Mouse (Mus musculus): ENCODE measurements around the gene Ccdc124. TPM values are rescaled to one million over a fixed set of nuclear protein-coding genes. Genes with fewer than 3 reads are reported as not detected.
"Not testable (repeated sequence)": the region's sequence is repeated elsewhere in the genome, so short reads cannot be mapped to it uniquely, and the experiment has no call there.

The Ccdc124 gene
- 10 to 100 TPM; 42.6 to 46.2 TPM for total RNA-seq (2021)

DNA sequence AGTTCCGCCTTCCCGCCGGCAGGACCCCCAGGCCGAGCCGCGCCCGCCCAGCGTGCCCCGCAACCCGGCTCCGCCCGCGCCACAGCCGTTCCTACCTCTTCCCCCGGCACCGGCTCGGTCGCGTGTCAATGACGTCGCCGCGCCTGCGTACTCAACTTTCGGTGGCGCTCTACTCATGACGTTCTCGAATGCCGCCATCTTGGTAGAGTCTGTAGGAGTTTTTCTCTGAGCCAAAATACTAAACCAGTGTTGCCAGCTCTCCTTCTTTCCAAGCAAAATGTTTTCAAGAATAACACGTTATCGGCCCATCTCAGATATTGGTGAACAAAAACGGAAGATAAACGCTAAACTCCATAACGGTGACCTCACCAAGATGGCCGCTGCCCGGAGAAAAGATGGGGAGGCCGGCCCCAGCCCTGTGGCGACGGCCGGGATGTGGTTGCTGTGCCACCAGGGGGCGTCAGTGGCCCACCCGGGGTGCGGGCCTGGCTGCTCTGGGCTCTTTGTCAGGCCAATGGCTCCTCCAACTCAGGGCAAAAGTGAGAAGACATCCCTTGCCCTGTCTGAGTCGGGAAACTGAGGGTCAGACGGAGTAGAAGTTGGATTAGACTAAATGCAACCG, at the start of gene Ccdc124:
Gene Ccdc124 (minus strand): TSS at position 572 of the 622 bp plus-strand sequence.
- DNase-seq = peak; percentile 97

GRCm38 (mm10) chr8:70920049-70920922, 46.6 kb upstream of the Ccdc124 start:
- DNase-seq = no peak

- no peak for DNase-seq
Observed at GRCm38 (mm10) chr8:70914704-70915103, 41.0 kb upstream of the Ccdc124 start.

- no peak for DNase-seq
Observed at GRCm38 (mm10) chr8:70913523-70913922, 39.8 kb upstream of the Ccdc124 start.

DNA sequence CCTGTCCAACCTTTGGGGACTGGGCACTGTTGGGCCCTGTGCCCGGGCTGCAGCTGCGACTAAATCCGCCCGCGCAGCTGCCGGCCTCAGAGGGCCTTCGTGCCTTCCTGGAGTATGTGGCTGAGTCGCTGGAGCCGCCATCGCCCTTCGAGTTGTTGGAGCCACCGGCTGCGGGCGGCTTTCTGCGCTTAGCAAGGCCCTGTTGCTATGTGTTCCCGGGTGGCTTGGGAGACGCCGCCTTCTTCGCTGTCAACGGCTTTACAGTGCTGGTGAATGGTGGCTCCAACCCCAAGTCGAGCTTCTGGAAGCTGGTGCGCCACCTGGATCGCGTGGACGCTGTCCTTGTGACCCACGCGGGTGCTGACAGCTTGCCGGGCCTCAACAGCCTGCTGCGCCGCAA, 39.2 kb upstream of the Ccdc124 start:
- no peak for DNase-seq

- DNase-seq = no peak
Observed at GRCm38 (mm10) chr8:70911596-70911995, 37.9 kb upstream of the Ccdc124 start.

GRCm38 (mm10) chr8:70907518-70907917, 33.8 kb upstream of the Ccdc124 start:
- no peak for DNase-seq

- DNase-seq = peak; percentile 86
Observed at GRCm38 (mm10) chr8:70905831-70906736, 32.3 kb upstream of the Ccdc124 start, which contains the start of gene Map1s. Map1s (plus strand) TSS chr8:70905932.

GRCm38 (mm10) chr8:70905463-70905830, 31.7 kb upstream of the Ccdc124 start:
- no peak for DNase-seq

DNA sequence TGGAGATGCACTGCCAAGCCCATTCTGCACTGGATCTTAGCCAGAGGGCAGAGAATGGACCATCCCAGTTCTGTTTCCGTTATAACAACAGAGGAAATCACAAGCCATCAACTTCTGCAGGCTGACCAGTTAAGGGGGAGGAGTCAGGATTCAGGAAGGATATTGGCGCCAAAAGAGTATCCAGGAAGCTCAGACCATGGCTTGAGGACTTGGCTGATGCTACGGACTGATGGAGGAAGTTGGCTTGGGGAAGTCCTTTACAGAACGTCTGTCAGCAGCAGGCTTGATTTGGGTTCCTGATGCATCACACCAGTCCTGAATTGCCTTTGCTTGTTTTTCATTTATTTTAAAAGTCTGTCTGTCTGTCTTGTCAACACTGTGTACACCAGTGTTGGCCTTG, 30.8 kb upstream of the Ccdc124 start:
- no peak for DNase-seq

GRCm38 (mm10) chr8:70903582-70903981, 29.8 kb upstream of the Ccdc124 start:
- DNase-seq = no peak

DNA sequence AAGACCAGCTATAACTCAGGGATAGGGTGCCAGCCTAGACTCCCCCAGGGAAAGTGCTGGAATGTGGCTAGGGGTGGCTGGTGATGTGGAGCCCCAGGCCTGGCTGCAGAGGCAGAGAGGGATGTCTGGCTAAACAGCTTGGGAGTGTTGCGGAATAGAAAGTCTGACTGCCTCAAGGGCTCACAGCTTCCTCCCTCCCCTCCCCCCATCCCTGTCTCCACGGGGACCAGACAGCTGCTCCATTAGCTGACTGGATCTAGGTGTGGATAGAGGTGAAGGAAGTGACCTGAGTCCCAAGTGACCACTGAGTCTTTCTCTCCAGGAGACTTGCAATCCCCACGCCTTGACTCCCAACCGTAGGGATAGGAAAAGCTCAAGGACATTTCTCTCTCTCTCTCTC, 29.4 kb upstream of the Ccdc124 start:
- DNase-seq = no peak

- DNase-seq = no peak
Observed at GRCm38 (mm10) chr8:70902211-70902610, 28.5 kb upstream of the Ccdc124 start.

GRCm38 (mm10) chr8:70900872-70901387, 27.2 kb upstream of the Ccdc124 start:
- DNase-seq = no peak

DNA sequence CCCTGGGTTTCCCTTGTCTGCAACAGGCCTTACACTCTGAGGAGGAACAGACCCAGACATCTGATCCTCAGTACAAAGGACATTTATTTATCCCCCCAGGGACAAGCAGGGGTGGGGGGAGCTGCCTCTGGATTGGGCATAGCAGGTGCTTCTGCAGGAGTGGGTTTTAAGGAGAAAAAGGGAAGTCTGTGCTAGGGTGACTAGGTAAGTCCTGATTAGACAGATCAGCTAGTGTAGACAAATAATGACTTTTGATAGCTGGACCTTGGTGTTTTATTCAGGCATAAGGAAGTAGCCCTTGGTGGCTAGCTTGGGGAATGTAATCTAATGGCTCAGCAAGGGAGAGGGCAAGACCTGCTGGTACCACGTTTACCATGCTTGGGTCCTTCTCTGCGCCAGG, 25.5 kb upstream of the Ccdc124 start:
- DNase-seq = no peak

DNA sequence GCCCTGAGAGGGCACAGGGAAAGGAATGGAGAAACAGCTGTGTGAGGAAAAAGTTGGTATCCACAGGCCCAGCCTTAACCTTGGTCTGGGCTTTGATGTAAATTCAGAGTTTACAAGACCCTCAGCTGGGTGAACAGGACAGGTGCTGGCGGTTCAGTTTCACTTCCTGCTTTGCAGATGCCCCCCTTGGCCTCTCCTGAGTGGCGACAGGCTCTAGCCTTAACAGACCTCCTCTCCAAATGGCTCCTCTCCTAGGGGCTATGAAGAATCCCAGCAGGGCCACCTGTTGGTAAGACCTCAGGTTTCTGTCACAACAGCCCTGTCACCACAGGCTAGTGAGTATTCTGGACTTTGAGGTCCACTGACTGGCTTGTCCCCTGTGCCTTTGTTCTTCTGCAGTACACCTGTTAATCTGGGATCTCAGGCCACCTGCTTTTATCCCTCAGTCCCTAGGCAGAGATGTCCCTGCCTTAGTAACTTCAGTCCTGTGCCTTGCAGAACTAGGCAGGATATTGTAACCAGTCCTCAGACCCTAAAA, 25.0 kb upstream of the Ccdc124 start:
- DNase-seq = no peak

- peak; percentile 91 for DNase-seq
Observed at GRCm38 (mm10) chr8:70897681-70898413, 24.1 kb upstream of the Ccdc124 start.

GRCm38 (mm10) chr8:70897021-70897680, 23.4 kb upstream of the Ccdc124 start, which contains the start of gene Rpl18a:
Rpl18a (minus strand) TSS chr8:70897412.
- peak; percentile 93 for DNase-seq

DNA sequence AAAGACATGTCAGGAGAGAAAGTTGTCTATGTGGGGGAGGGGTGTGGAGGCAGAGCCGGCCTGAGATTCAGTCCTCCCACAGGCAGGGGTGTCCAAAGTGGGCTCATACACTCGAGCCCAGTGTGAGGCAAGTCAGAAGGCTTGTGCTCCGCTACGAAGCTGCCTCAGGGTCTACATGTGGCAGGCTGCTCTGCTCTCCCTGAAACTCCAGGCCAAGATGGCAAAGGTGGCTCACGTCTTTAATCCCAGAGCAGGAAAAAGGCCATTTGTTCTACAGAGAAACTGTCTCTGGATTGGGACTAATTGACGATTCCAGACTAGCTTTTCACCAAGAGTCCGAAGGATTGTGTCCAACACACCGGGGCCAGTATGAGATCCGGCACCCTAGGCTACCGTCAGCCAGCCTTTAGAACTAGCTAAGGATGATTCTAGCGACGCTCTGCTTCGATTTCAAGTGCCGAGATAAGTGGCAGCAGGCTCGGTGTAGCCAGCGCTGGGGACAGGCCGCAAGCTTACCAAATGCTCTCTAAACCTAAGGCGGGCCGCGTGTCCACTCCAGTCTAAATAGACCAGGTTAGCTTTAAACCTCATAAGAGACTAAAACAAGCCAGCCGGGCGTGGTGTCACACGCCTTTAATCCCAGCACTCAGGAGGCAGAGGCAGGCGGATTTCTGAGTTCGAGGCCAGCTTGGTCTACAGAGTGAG, 22.7 kb upstream of the Ccdc124 start:
- DNase-seq = no peak

DNA sequence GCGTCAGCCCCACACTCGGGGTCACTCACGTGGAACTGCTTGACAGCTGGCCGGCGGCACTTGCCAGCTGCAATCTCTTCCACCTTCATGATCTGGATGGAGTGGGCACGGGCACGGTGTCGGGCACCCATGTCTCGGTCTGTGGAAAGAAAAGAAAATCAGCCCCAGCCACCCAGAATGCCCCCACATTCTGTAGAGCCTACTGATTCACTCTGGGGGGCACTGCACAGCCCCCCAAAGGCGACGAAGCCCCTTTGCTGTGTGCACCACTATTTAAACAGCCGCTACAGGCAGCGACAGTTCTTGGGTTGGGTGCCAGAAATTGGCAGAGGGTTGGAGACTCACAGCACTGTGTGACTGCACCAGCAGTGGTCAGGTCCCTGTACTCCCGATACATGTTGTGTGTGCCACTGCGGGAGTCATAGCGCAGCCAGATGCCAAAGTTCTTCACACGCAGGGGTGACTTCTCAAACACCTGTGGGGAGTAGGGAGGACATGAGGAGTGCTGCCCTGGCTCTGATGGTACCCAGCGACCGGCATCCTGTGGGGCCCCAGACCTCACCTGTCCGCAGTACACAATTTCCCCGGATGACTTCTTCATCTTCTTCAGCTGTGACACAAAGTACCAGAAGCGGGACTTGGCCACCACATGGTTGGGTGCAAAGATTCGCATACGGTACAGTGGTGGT, 22.0 kb upstream of the Ccdc124 start:
- not testable (repeated sequence) for DNase-seq
